Mouse (Mus musculus) bone marrow macrophage, adult 2 months (primary cell): Measurements from ENCODE around the gene Mgea5. TPM values are rescaled to one million over a fixed set of nuclear protein-coding genes. Genes with fewer than 3 reads are reported as not detected.
A peak's percentile ranks its signal among the peaks of the same experiment; 100 is the strongest.

Experiments
- H3K27ac ChIP-seq: 2 replicates; pipeline ENCODE4 v1.5.1; 2012; ENCODE audit warnings: low read depth, low read length; ENCODE audit not compliant: insufficient read depth
- H3K4me1 ChIP-seq: 2 replicates; pipeline ENCODE4 v1.6.1; 2012; ENCODE audit warnings: low read length; ENCODE audit not compliant: control insufficient read depth, insufficient read depth
- H3K4me3 ChIP-seq: 2 replicates; pipeline ENCODE4 v1.5.1; 2012; ENCODE audit warnings: mild to moderate bottlenecking, low read length, moderate library complexity; ENCODE audit not compliant: insufficient read depth
- CTCF ChIP-seq: IDR thresholded peaks from 2 replicates; pipeline ENCODE4 v1.5.1; 2012; ENCODE audit warnings: low read depth, mild to moderate bottlenecking, low read length, moderate library complexity
- POLR2A ChIP-seq: IDR thresholded peaks from 2 replicates; pipeline ENCODE4 v1.6.1; 2012; ENCODE audit warnings: mild to moderate bottlenecking, low read depth, low read length, borderline replicate concordance
- polyA plus RNA-seq: library from polyadenylated mRNA; stranded (reverse); fragments of >200 nt; gene quantifications from 2 replicates; pipeline ENCODE4 v1.2.4, GENCODE M21; 2012; ENCODE audit not compliant: missing spikeins, insufficient read depth, insufficient read length

Gene Mgea5
- 84.9 and 93.8 TPM in 2 replicates for polyA plus RNA-seq

- peak within 1 kb of the TSS; percentile 67 for H3K4me3 ChIP-seq
- TF ChIP-seq CTCF (no peak), POLR2A (no peak)
- peak within 1 kb of the TSS; percentile 87 for H3K27ac ChIP-seq
- peaks cover 23% of the 10 kb centered on the region for H3K4me1 ChIP-seq
Observed at GRCm38 (mm10) chr19:45783181-45783932, at the start of gene Mgea5. Gene Mgea5, minus strand, starts transcription at chr19:45783837.

GRCm38 (mm10) chr19:45830679-45831078 is 47.0 kb upstream of the Mgea5 start:
- Histone ChIP-seq H3K27ac (no peak overlapping the region), H3K4me1 (no peaks in the 10 kb centered on the region; the same call in 1 of the 2 replicates), H3K4me3 (no peak overlapping the region)
- TF ChIP-seq CTCF: no peak
- no peak for TF ChIP-seq POLR2A

GRCm38 (mm10) chr19:45827736-45828135 is 44.1 kb upstream of the Mgea5 start:
- TF ChIP-seq CTCF (no peak), POLR2A (no peak)
- no peak overlapping the region for H3K27ac ChIP-seq
- H3K4me3 ChIP-seq: no peak overlapping the region
- no peaks in the 10 kb centered on the region for H3K4me1 ChIP-seq

- TF ChIP-seq CTCF (no peak), POLR2A (no peak)
- Histone ChIP-seq H3K27ac (no peak overlapping the region), H3K4me1 (no peaks in the 10 kb centered on the region), H3K4me3 (no peak overlapping the region)
Observed at GRCm38 (mm10) chr19:45827125-45827524, 43.5 kb upstream of the Mgea5 start.

GRCm38 (mm10) chr19:45826146-45826545 is 42.5 kb upstream of the Mgea5 start:
- Histone ChIP-seq H3K4me3 (no peak overlapping the region), H3K27ac (no peak overlapping the region)
- TF ChIP-seq POLR2A (no peak), CTCF (no peak)

GRCm38 (mm10) chr19:45821832-45822231 is 38.2 kb upstream of the Mgea5 start:
- no peaks in the 10 kb centered on the region for H3K4me1 ChIP-seq
- TF ChIP-seq POLR2A (no peak), CTCF (no peak)
- no peak overlapping the region for H3K27ac ChIP-seq
- H3K4me3 ChIP-seq: no peak overlapping the region

More at GRCm38 (mm10) chr19:45826146-45826545, 42.5 kb upstream of the Mgea5 start:
- H3K4me1 ChIP-seq: no peaks in the 10 kb centered on the region

GRCm38 (mm10) chr19:45817816-45818490 is 34.3 kb upstream of the Mgea5 start:
- no peaks in the 10 kb centered on the region for H3K4me1 ChIP-seq
- TF ChIP-seq CTCF: no peak
- TF ChIP-seq POLR2A: no peak
- H3K27ac ChIP-seq: no peak overlapping the region
- no peak overlapping the region for H3K4me3 ChIP-seq

- TF ChIP-seq POLR2A (no peak), CTCF (no peak)
- Histone ChIP-seq H3K4me1 (no peaks in the 10 kb centered on the region), H3K27ac (no peak overlapping the region), H3K4me3 (no peak overlapping the region)
Observed at GRCm38 (mm10) chr19:45816727-45817126, 33.1 kb upstream of the Mgea5 start.

- no peak within 1 kb of the TSS for H3K4me3 ChIP-seq
- no peaks in the 10 kb centered on the region for H3K4me1 ChIP-seq
- TF ChIP-seq CTCF (peak; percentile 33; the same call in 1 of the 2 replicates), POLR2A (no peak)
- H3K27ac ChIP-seq: no peak within 1 kb of the TSS
Observed at GRCm38 (mm10) chr19:45815831-45816405, 32.3 kb upstream of the Mgea5 start, which contains the start of gene Kcnip2. Gene Kcnip2, minus strand, starts transcription at chr19:45816061.
